Mouse (Mus musculus) hindbrain, postnatal 0 days (tissue): ENCODE results near the gene St6gal1. TPM values are rescaled to one million over a fixed set of nuclear protein-coding genes. Genes with fewer than 3 reads are reported as not detected.

Experiments
- ATAC-seq: fragments of 200-750 bp; cut with Nextera tagmentation; 2 replicates; pipeline ENCODE4 v1.8.0; 2017; ENCODE audit warnings: mild to moderate bottlenecking, moderate TSS enrichment, moderate library complexity
- DNase-seq: peaks from one replicate; pipeline ENCODE4 v3.0.0-alpha.2; 2015; ENCODE audit warnings: low spot score
- H3K27ac ChIP-seq: fragments of 300-500 bp; sonication (generic); 2 replicates; pipeline ENCODE4 v1.5.1; 2014; ENCODE audit warnings: mild to moderate bottlenecking
- H3K27me3 ChIP-seq: fragments of 300-500 bp; sonication (generic); 2 replicates; pipeline ENCODE4 v1.6.1; 2014; ENCODE audit warnings: low read length, mixed read lengths; ENCODE audit not compliant: insufficient read depth
- H3K36me3 ChIP-seq: fragments of 300-500 bp; sonication (generic); 2 replicates; pipeline ENCODE4 v1.6.1; 2014; ENCODE audit warnings: low read length, mixed read lengths; ENCODE audit not compliant: insufficient read depth
- H3K4me1 ChIP-seq: fragments of 300-500 bp; sonication (generic); 2 replicates; pipeline ENCODE4 v1.6.1; 2014; ENCODE audit warnings: antibody characterized with exemption, low read length, mixed read lengths; ENCODE audit not compliant: insufficient read depth
- H3K4me2 ChIP-seq: fragments of 300-500 bp; sonication (generic); 2 replicates; pipeline ENCODE4 v1.6.1; 2014; ENCODE audit warnings: low read depth, mild to moderate bottlenecking, low read length, moderate library complexity, mixed read lengths
- H3K4me3 ChIP-seq: fragments of 300-500 bp; sonication (generic); 2 replicates; pipeline ENCODE4 v1.5.1; 2014; ENCODE audit warnings: low read length
- H3K9ac ChIP-seq: fragments of 300-500 bp; sonication (generic); replicated peaks from 2 replicates; pipeline ENCODE4 v1.6.1; 2014; ENCODE audit warnings: mild to moderate bottlenecking, low read length, moderate library complexity, mixed read lengths
- H3K9me3 ChIP-seq: fragments of 300-500 bp; sonication (generic); 2 replicates; pipeline ENCODE4 v1.6.1; 2016; ENCODE audit warnings: low read length, mixed read lengths
- CTCF ChIP-seq: IDR thresholded peaks from 2 replicates; pipeline ENCODE4 v1.5.1; 2016; ENCODE audit warnings: antibody characterized with exemption, control low read depth, low read depth
- WGBS: fragments of 180-500 bp; shearing (Covaris S2); extraction: QIAGEN DNeasy Blood & Tissue Kit; methylation state at CpG from one replicate; pipeline ENCODE4 v1.1.7; 2014; 5-methylcytosine and 5-hydroxymethylcytosine counted together
- polyA plus RNA-seq: library from polyadenylated mRNA; unstranded; fragments of >200 nt; fragmentation: Nextera tagmentation; extraction: Ambion mirVana; gene quantifications from 2 replicates; pipeline ENCODE4 v1.2.1, GENCODE M21; 2015
- total RNA-seq: library from RNA; depleted of rRNA; stranded (reverse); fragments of >200 nt; gene quantifications from 2 replicates; pipeline ENCODE4 v1.2.3, GENCODE M21; 2014

The St6gal1 gene
- total and polyA plus RNA-seq, 2 experiments from 2014 or later = 10.4 to 23.9 TPM

GRCm38 (mm10) chr16:23244486-23244885 is 19.9 kb downstream of the St6gal1 start:
- no peaks in the 10 kb centered on the region for H3K9me3 ChIP-seq
- H3K36me3 ChIP-seq = no peaks in the 10 kb centered on the region
- H3K27ac ChIP-seq = no peak overlapping the region
- ATAC-seq (no peak), DNase-seq (no peak)
- no peak overlapping the region for H3K4me3 ChIP-seq
- 94% methylated on average over 7 of the region's 7 CpGs for WGBS
- H3K4me2 ChIP-seq = no peak overlapping the region
- H3K27me3 ChIP-seq = no peaks in the 10 kb centered on the region
- no peak overlapping the region for H3K9ac ChIP-seq
- H3K4me1 ChIP-seq = peaks cover 12% of the 10 kb centered on the region
- no peak for TF ChIP-seq CTCF

DNA sequence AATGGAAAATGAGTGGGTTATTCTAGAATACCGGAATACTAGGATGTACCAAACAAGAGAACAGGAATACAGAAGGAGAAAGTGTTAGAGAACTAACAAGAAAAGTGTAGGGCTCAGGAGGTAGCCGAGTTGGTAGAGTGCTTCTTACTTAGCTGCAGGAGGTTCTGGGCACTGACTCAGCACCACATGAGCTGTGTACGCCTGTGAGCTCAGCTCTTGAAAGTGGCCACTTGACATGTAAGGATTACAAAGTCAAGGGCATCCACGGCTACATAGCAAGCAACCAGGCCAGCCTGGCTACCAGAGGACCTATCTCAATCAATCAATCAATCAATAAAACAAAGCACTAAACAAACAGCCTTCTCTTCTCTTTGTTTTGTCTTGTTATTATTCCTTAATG is 24.7 kb downstream of the St6gal1 start:
- Histone ChIP-seq H3K4me1 (peaks cover 9% of the 10 kb centered on the region; the same call in 1 of the 2 replicates), H3K9me3 (no peaks in the 10 kb centered on the region), H3K4me2 (no peak overlapping the region), H3K27ac (no peak overlapping the region), H3K36me3 (no peaks in the 10 kb centered on the region), H3K9ac (no peak overlapping the region), H3K27me3 (no peaks in the 10 kb centered on the region), H3K4me3 (no peak overlapping the region)
- TF ChIP-seq CTCF = no peak
- WGBS = 51% methylated on average over 4 of the region's 4 CpGs
- ATAC-seq = no peak
- DNase-seq = no peak

- no peak for TF ChIP-seq CTCF
- Histone ChIP-seq H3K9ac (no peak overlapping the region), H3K9me3 (no peaks in the 10 kb centered on the region), H3K27me3 (no peaks in the 10 kb centered on the region), H3K4me3 (no peak overlapping the region), H3K27ac (no peak overlapping the region), H3K4me1 (peaks cover 9% of the 10 kb centered on the region; the same call in 1 of the 2 replicates), H3K36me3 (no peaks in the 10 kb centered on the region), H3K4me2 (no peak overlapping the region)
- DNase-seq = no peak
- no peak for ATAC-seq
- WGBS = 69% methylated on average over 6 of the region's 6 CpGs
These were observed 25.2 kb downstream of the St6gal1 start for GRCm38 (mm10) chr16:23249762-23250161.

DNA sequence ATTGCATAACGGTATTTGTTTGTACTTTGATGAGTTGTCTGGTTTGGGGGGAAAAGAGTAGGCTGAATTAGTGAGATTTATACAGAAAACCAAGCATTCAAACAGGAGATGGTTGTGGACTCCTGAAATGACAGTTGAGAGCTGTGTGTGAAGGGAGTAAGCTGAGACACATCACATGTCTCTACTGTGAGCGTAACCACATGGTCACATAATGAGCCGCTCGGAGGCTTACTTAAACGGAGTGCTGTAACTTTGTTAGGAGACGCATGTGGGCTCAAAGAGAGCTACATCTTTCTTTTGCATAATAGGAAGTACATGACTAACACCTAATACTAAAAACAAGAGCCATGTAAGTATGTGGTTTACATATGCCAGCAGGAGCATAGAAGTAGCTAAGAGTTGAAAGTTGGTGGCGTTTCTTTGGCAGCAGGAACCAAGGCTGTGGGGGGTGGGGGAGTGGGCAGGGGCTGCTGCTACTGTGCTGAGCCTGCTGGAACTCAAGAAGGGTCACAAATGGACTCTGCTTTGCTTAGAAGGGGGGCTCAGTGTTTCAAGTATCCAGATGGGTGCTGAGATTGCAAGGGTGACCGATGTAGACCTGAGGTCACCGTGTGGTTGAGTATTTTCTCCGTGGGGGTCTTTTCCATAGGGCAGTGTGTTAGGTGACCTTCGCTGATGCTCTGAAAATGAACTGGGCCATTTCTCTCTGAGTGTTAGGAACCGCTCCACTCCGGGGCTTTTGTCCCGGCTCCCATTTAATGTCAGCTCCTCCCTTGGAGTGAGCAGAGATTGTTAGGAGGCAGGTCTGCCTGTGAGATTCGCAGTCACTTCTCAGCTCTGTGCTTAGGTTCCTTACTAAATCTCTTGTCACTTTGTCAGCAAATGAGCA is 26.3 kb downstream of the St6gal1 start:
- no peak overlapping the region for H3K27ac ChIP-seq
- no peaks in the 10 kb centered on the region for H3K9me3 ChIP-seq
- H3K4me3 ChIP-seq = no peak overlapping the region
- ATAC-seq (0 out of 2 replicates have a peak, but pooled peaks have one; percentile 40), DNase-seq (no peak)
- peaks cover 9% of the 10 kb centered on the region; the same call in 1 of the 2 replicates for H3K4me1 ChIP-seq
- no peaks in the 10 kb centered on the region for H3K36me3 ChIP-seq
- H3K9ac ChIP-seq = no peak overlapping the region
- TF ChIP-seq CTCF = no peak
- no peaks in the 10 kb centered on the region for H3K27me3 ChIP-seq
- WGBS = 43% methylated on average over 15 of the region's 15 CpGs
- H3K4me2 ChIP-seq = no peak overlapping the region

DNA sequence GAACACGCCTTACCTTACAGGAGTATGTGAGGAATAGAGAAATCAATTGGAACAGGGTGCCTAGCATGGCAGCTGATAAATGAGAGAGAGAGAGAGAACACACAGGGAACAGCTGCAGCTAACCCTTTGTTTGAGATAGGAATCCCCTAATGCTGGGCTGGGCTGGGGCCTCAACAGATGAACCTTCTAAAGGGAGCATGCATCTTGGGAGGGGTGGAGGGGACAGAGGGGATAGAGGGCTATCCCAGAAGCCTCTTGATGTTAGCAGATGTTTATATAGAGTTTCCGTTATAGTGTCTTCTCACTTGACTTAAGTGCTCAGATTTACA is 26.9 kb downstream of the St6gal1 start:
- no peak for TF ChIP-seq CTCF
- ATAC-seq (0 out of 2 replicates have a peak, but pooled peaks have one; percentile 27), DNase-seq (no peak)
- no peak overlapping the region for H3K4me3 ChIP-seq
- no peak overlapping the region for H3K27ac ChIP-seq
- peaks cover 9% of the 10 kb centered on the region; the same call in 1 of the 2 replicates for H3K4me1 ChIP-seq
- no peaks in the 10 kb centered on the region for H3K27me3 ChIP-seq
- no peak overlapping the region for H3K9ac ChIP-seq
- no peaks in the 10 kb centered on the region for H3K36me3 ChIP-seq
- WGBS = 70% methylated on average over 2 of the region's 2 CpGs
- no peak overlapping the region for H3K4me2 ChIP-seq
- no peaks in the 10 kb centered on the region for H3K9me3 ChIP-seq

DNA sequence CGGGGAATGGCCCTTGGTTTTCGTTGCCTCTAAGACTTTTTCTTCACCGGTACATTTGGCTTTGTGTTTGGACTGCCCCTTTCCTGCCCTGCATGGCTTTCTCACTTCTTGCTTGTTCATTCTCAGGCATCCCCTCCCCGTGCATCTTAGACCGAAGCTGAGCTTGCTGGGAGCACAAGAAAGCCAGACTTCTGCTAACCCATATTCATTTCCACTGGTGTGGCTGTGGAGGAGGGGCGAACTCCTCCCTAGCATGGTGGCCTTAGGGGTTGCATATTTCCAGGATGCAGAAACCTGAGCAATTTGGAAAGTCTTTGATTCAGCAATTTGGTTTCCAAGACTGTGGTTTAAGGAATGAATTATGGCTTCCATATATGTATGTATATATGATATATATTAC is 29.1 kb downstream of the St6gal1 start:
- Histone ChIP-seq H3K4me2 (no peak overlapping the region), H3K4me3 (no peak overlapping the region), H3K27me3 (no peaks in the 10 kb centered on the region), H3K36me3 (no peaks in the 10 kb centered on the region), H3K9me3 (no peaks in the 10 kb centered on the region), H3K9ac (no peak overlapping the region), H3K4me1 (peaks cover 12% of the 10 kb centered on the region), H3K27ac (no peak overlapping the region)
- DNase-seq = no peak
- 68% methylated on average over 6 of the region's 6 CpGs for WGBS
- no peak for TF ChIP-seq CTCF
- ATAC-seq = no peak

DNA sequence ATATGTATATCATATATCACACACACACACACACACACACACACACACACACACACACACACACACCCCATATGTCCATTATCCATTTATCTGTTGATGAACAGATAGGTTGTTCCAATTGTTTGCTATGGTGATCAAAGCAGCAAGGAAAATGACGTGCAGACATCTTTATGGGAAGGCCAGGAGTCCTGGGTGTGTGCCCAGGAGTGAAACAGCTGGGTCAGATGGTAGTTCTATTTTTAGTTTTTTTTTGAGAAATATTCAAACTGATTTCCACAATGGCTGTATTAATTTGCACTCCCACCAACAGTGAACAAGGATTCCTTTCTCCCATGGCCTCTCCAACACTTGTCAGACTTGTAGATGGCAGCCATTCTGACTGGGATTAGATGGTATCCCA is 29.5 kb downstream of the St6gal1 start:
- TF ChIP-seq CTCF = no peak
- Histone ChIP-seq H3K4me1 (peaks cover 16% of the 10 kb centered on the region), H3K9me3 (no peaks in the 10 kb centered on the region), H3K4me2 (no peak overlapping the region), H3K36me3 (no peaks in the 10 kb centered on the region), H3K27ac (no peak overlapping the region), H3K4me3 (no peak overlapping the region), H3K9ac (no peak overlapping the region), H3K27me3 (no peaks in the 10 kb centered on the region)
- ATAC-seq (no peak), DNase-seq (no peak)
- 48% methylated on average over 1 of the region's 1 CpGs for WGBS
